Mouse (Mus musculus): ENCODE results near the gene Fpr1. TPM values are rescaled to one million over a fixed set of nuclear protein-coding genes. Genes with fewer than 3 reads are reported as not detected.

Gene Fpr1
- polyA plus RNA-seq, 1 experiment from 2014 or later, result 0.12 TPM

- Histone ChIP-seq H3K9me3 (no peaks in the 10 kb centered on the region), H3K36me3 (no peaks in the 10 kb centered on the region), H3K4me3 (no peak overlapping the region), H3K27ac (no peak overlapping the region), H3K4me2 (replicated peaks) (no peak overlapping the region), H3K27me3 (no peaks in the 10 kb centered on the region), H3K9ac (no peak overlapping the region), H3K4me1 (no peaks in the 10 kb centered on the region)
- 88% methylated on average over 2 of the region's 2 CpGs for WGBS
- ATAC-seq (ENCODE audit: insufficient number of reproducible peaks, insufficient read depth, low FRiP score, low TSS enrichment), result no peak
Measured at GRCm38 (mm10) chr17:17871697-17872096, 12.0 kb downstream of the Fpr1 start.

- no peaks in the 10 kb centered on the region for H3K4me1 ChIP-seq
- no peak for ATAC-seq (ENCODE audit: insufficient number of reproducible peaks, insufficient read depth, low FRiP score, low TSS enrichment)
- no peaks in the 10 kb centered on the region for H3K9me3 ChIP-seq
- no peak overlapping the region for H3K4me3 ChIP-seq
- H3K9ac ChIP-seq, result no peak overlapping the region
- no peaks in the 10 kb centered on the region for H3K36me3 ChIP-seq
- no peak overlapping the region for H3K4me2 ChIP-seq (replicated peaks)
- 84% methylated on average over 2 of the region's 2 CpGs for WGBS
- no peak overlapping the region for H3K27ac ChIP-seq
- H3K27me3 ChIP-seq, result no peaks in the 10 kb centered on the region
Measured at GRCm38 (mm10) chr17:17870892-17871550, 12.7 kb downstream of the Fpr1 start.

GRCm38 (mm10) chr17:17866801-17867469 lies 16.8 kb downstream of the Fpr1 start:
- peaks cover 19% of the 10 kb centered on the region for H3K36me3 ChIP-seq
- H3K4me2 ChIP-seq (replicated peaks), result no peak overlapping the region
- no peaks in the 10 kb centered on the region for H3K9me3 ChIP-seq
- no peaks in the 10 kb centered on the region for H3K4me1 ChIP-seq
- H3K27me3 ChIP-seq, result no peaks in the 10 kb centered on the region
- H3K9ac ChIP-seq, result no peak overlapping the region
- no peak overlapping the region for H3K4me3 ChIP-seq
- no peak for ATAC-seq (ENCODE audit: insufficient number of reproducible peaks, insufficient read depth, low FRiP score, low TSS enrichment)
- H3K27ac ChIP-seq, result no peak overlapping the region
- 90% methylated on average over 11 of the region's 11 CpGs for WGBS

GRCm38 (mm10) chr17:17865168-17865567 lies 18.6 kb downstream of the Fpr1 start:
- ATAC-seq (ENCODE audit: insufficient number of reproducible peaks, insufficient read depth, low FRiP score, low TSS enrichment), result no peak

GRCm38 (mm10) chr17:17862360-17862759 lies 21.4 kb downstream of the Fpr1 start:
- WGBS, result 70% methylated on average over 1 of the region's 1 CpGs
- Histone ChIP-seq H3K9me3 (no peaks in the 10 kb centered on the region), H3K36me3 (peaks cover 19% of the 10 kb centered on the region), H3K4me3 (no peak overlapping the region), H3K4me1 (no peaks in the 10 kb centered on the region), H3K27me3 (no peaks in the 10 kb centered on the region), H3K4me2 (replicated peaks) (no peak overlapping the region), H3K27ac (no peak overlapping the region), H3K9ac (no peak overlapping the region)
- ATAC-seq (ENCODE audit: insufficient number of reproducible peaks, insufficient read depth, low FRiP score, low TSS enrichment), result no peak

More at GRCm38 (mm10) chr17:17865168-17865567, 18.6 kb downstream of the Fpr1 start:
- no peak overlapping the region for H3K4me3 ChIP-seq
- peaks cover 19% of the 10 kb centered on the region for H3K36me3 ChIP-seq
- no peak overlapping the region for H3K27ac ChIP-seq
- whole genome bisulfite sequencing, result 61% methylated on average over 2 of the region's 2 CpGs
- no peaks in the 10 kb centered on the region for H3K27me3 ChIP-seq
- H3K4me1 ChIP-seq, result no peaks in the 10 kb centered on the region
- H3K9me3 ChIP-seq, result no peaks in the 10 kb centered on the region
- H3K4me2 ChIP-seq (replicated peaks), result no peak overlapping the region
- no peak overlapping the region for H3K9ac ChIP-seq

GRCm38 (mm10) chr17:17860110-17860509 lies 23.6 kb downstream of the Fpr1 start:
- no peaks in the 10 kb centered on the region for H3K27me3 ChIP-seq
- H3K9ac ChIP-seq, result no peak overlapping the region
- no peak overlapping the region for H3K4me3 ChIP-seq
- no peak for ATAC-seq (ENCODE audit: insufficient number of reproducible peaks, insufficient read depth, low FRiP score, low TSS enrichment)
- H3K9me3 ChIP-seq, result no peaks in the 10 kb centered on the region
- H3K4me2 ChIP-seq (replicated peaks), result no peak overlapping the region
- H3K4me1 ChIP-seq, result peaks cover 7% of the 10 kb centered on the region
- H3K36me3 ChIP-seq, result peaks cover 19% of the 10 kb centered on the region
- H3K27ac ChIP-seq, result no peak overlapping the region
- WGBS, result 78% methylated on average over 3 of the region's 3 CpGs

GRCm38 (mm10) chr17:17857446-17857845 lies 26.3 kb downstream of the Fpr1 start:
- Histone ChIP-seq H3K27me3 (no peaks in the 10 kb centered on the region), H3K4me3 (no peak overlapping the region), H3K27ac (no peak overlapping the region), H3K9me3 (no peaks in the 10 kb centered on the region), H3K4me2 (replicated peaks) (no peak overlapping the region), H3K36me3 (peaks cover 10% of the 10 kb centered on the region; the same call in 1 of the 2 replicates), H3K9ac (no peak overlapping the region), H3K4me1 (peaks cover 13% of the 10 kb centered on the region)
- 100% methylated on average over 1 of the region's 1 CpGs for WGBS
- no peak for ATAC-seq (ENCODE audit: insufficient number of reproducible peaks, insufficient read depth, low FRiP score, low TSS enrichment)

- H3K9me3 ChIP-seq, result no peaks in the 10 kb centered on the region
- no peak overlapping the region for H3K4me2 ChIP-seq (replicated peaks)
- no peak overlapping the region for H3K4me3 ChIP-seq
- 0 out of 2 replicates have a peak, but pooled peaks cover 6% of the 10 kb centered on the region for H3K36me3 ChIP-seq
- no peaks in the 10 kb centered on the region for H3K27me3 ChIP-seq
- 76% methylated on average over 1 of the region's 1 CpGs for WGBS
- ATAC-seq (ENCODE audit: insufficient number of reproducible peaks, insufficient read depth, low FRiP score, low TSS enrichment), result no peak
- peaks cover 13% of the 10 kb centered on the region for H3K4me1 ChIP-seq
- H3K27ac ChIP-seq, result no peak overlapping the region
- no peak overlapping the region for H3K9ac ChIP-seq
Measured at GRCm38 (mm10) chr17:17856612-17857011, 27.1 kb downstream of the Fpr1 start.

GRCm38 (mm10) chr17:17855064-17855838 lies 28.5 kb downstream of the Fpr1 start, which contains the start of gene Has1:
TSS of gene Has1 (minus strand) at chr17:17855205.
- Histone ChIP-seq H3K9me3 (no peaks in the 10 kb centered on the region), H3K27ac (0 out of 2 replicates have a peak within 1 kb of the TSS, but pooled peaks have one; percentile 17), H3K4me2 (replicated peaks) (peak within 1 kb of the TSS; percentile 9; the same call in 1 of the 2 replicates), H3K4me1 (peaks cover 13% of the 10 kb centered on the region), H3K27me3 (peaks cover 3% of the 10 kb centered on the region), H3K36me3 (0 out of 2 replicates have a peak, but pooled peaks cover 6% of the 10 kb centered on the region), H3K4me3 (no peak within 1 kb of the TSS), H3K9ac (no peak within 1 kb of the TSS)
- ATAC-seq (ENCODE audit: insufficient number of reproducible peaks, insufficient read depth, low FRiP score, low TSS enrichment), result peak; percentile 68; the same call in 1 of the 2 replicates
- 22% methylated on average over 8 of the region's 8 CpGs for WGBS

- Histone ChIP-seq H3K4me2 (replicated peaks) (peak overlapping the region; percentile 19; the same call in 1 of the 2 replicates), H3K27ac (no peak overlapping the region), H3K9me3 (no peaks in the 10 kb centered on the region), H3K27me3 (peaks cover 13% of the 10 kb centered on the region), H3K36me3 (peaks cover 6% of the 10 kb centered on the region; the same call in 1 of the 2 replicates), H3K4me3 (no peak overlapping the region), H3K4me1 (peaks cover 10% of the 10 kb centered on the region), H3K9ac (0 out of 2 replicates have a peak overlapping the region, but pooled peaks have one; percentile 24)
- ATAC-seq (ENCODE audit: insufficient number of reproducible peaks, insufficient read depth, low FRiP score, low TSS enrichment), result no peak
- 19% methylated on average over 55 of the region's 55 CpGs for WGBS
Measured at GRCm38 (mm10) chr17:17849906-17850712, 33.6 kb downstream of the Fpr1 start.

- H3K27ac ChIP-seq, result no peak overlapping the region
- ATAC-seq (ENCODE audit: insufficient number of reproducible peaks, insufficient read depth, low FRiP score, low TSS enrichment), result no peak
- peaks cover 6% of the 10 kb centered on the region; the same call in 1 of the 2 replicates for H3K36me3 ChIP-seq
- H3K4me2 ChIP-seq (replicated peaks), result no peak overlapping the region
- peaks cover 13% of the 10 kb centered on the region for H3K27me3 ChIP-seq
- 73% methylated on average over 2 of the region's 2 CpGs for WGBS
- 0 out of 2 replicates have a peak, but pooled peaks cover 4% of the 10 kb centered on the region for H3K4me1 ChIP-seq
- H3K9me3 ChIP-seq, result no peaks in the 10 kb centered on the region
- no peak overlapping the region for H3K9ac ChIP-seq
- no peak overlapping the region for H3K4me3 ChIP-seq
Measured at GRCm38 (mm10) chr17:17848988-17849387, 34.8 kb downstream of the Fpr1 start.

Data from embryonic facial prominence, embryonic 12.5 days (tissue).